Mouse (Mus musculus): ENCODE measurements around the gene Wwox. TPM values are rescaled to one million over a fixed set of nuclear protein-coding genes. Genes with fewer than 3 reads are reported as not detected.

Gene Wwox
- polyA plus RNA-seq, 1 experiment from 2014 or later = 6.6 TPM

DNA sequence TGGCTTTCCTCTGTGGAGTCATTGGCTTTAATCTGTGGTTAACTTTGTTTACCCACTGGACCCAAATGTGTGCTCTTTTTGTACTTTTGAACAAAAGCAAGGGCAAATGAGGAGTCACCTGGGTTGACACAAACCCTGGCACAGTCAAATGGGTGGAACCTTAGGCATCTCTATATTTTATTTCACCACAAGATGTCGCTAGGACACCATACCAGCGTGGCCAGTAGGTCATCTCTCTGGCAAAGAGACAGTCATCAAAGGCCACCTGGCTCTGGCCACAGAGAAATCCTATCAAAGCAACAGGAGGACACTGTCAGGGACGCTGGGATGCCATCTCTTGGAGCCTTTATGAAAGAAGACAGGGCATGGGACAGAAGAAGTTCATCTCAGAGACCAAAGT lies 101.7 kb downstream of the Wwox start:
- Histone ChIP-seq H3K36me3 (ENCODE audit: inconsistent target) (no peaks in the 10 kb centered on the region), H3K27ac (no peak overlapping the region), H3K4me3 (ENCODE audit: inconsistent target) (no peak overlapping the region), H3K79me2 (ENCODE audit: inconsistent target) (no peaks in the 10 kb centered on the region)
- 12% methylated on average over 3 of the region's 3 CpGs for WGBS (ENCODE audit: missing documents)

GRCm38 (mm10) chr8:114548360-114548759 lies 108.9 kb downstream of the Wwox start:
- no peak overlapping the region for H3K27ac ChIP-seq
- whole genome bisulfite sequencing (ENCODE audit: missing documents) = 76% methylated on average over 8 of the region's 8 CpGs
- H3K79me2 ChIP-seq (ENCODE audit: inconsistent target) = no peaks in the 10 kb centered on the region
- no peaks in the 10 kb centered on the region for H3K36me3 ChIP-seq (ENCODE audit: inconsistent target)
- H3K4me3 ChIP-seq (ENCODE audit: inconsistent target) = no peak overlapping the region

GRCm38 (mm10) chr8:114548837-114549236 lies 109.4 kb downstream of the Wwox start:
- H3K79me2 ChIP-seq (ENCODE audit: inconsistent target) = no peaks in the 10 kb centered on the region
- no peaks in the 10 kb centered on the region for H3K36me3 ChIP-seq (ENCODE audit: inconsistent target)
- no peak overlapping the region for H3K27ac ChIP-seq
- no peak overlapping the region for H3K4me3 ChIP-seq (ENCODE audit: inconsistent target)
- 93% methylated on average over 6 of the region's 6 CpGs for WGBS (ENCODE audit: missing documents)

GRCm38 (mm10) chr8:114550029-114550428 lies 110.6 kb downstream of the Wwox start:
- Histone ChIP-seq H3K27ac (no peak overlapping the region), H3K4me3 (ENCODE audit: inconsistent target) (no peak overlapping the region), H3K79me2 (ENCODE audit: inconsistent target) (no peaks in the 10 kb centered on the region), H3K36me3 (ENCODE audit: inconsistent target) (no peaks in the 10 kb centered on the region)
- 81% methylated on average over 7 of the region's 7 CpGs for WGBS (ENCODE audit: missing documents)

GRCm38 (mm10) chr8:114552606-114553005 lies 113.2 kb downstream of the Wwox start:
- 93% methylated on average over 3 of the region's 3 CpGs for WGBS (ENCODE audit: missing documents)

GRCm38 (mm10) chr8:114554966-114555365 lies 115.5 kb downstream of the Wwox start:
- WGBS (ENCODE audit: missing documents) = 94% methylated on average over 15 of the region's 15 CpGs
- H3K4me3 ChIP-seq (ENCODE audit: inconsistent target) = no peak overlapping the region
- no peaks in the 10 kb centered on the region for H3K79me2 ChIP-seq (ENCODE audit: inconsistent target)
- no peak overlapping the region for H3K27ac ChIP-seq
- no peaks in the 10 kb centered on the region for H3K36me3 ChIP-seq (ENCODE audit: inconsistent target)

More at GRCm38 (mm10) chr8:114552606-114553005, 113.2 kb downstream of the Wwox start:
- Histone ChIP-seq H3K79me2 (ENCODE audit: inconsistent target) (no peaks in the 10 kb centered on the region), H3K27ac (no peak overlapping the region), H3K4me3 (ENCODE audit: inconsistent target) (no peak overlapping the region), H3K36me3 (ENCODE audit: inconsistent target) (no peaks in the 10 kb centered on the region)

DNA sequence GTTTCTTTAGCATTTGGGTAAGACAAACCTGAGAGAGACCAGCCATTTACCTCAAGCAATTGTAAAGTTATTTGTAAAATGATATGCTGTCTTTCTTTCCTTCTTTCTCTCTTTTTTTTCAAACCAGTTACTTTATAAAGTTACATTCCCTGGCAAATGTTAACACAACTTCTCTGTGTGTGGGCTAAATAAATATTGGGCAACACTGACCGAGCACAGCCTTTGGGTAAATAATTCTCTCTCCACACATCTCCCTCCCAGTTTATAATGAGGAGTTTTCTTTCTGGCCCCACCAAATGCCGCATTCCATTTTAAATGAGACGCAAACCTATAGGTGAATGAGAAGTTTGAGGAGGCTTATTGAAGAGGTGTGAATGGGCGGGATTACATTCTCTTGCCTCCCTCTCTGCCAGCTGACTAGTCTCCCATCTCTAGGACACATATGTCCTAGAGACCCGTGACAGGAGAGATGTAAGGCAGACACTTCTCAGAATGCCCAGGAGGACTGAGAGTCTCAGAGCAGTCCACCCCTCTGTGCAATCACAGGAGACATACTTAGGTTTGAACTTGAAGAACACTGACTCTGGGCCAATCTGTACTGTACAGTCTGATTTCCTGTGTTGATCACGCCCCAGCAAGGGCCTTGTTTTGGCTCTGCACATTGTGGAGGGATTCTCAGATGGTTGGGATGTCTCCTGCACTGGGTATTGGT lies 116.2 kb downstream of the Wwox start:
- Histone ChIP-seq H3K27ac (no peak overlapping the region), H3K79me2 (ENCODE audit: inconsistent target) (no peaks in the 10 kb centered on the region), H3K4me3 (ENCODE audit: inconsistent target) (no peak overlapping the region), H3K36me3 (ENCODE audit: inconsistent target) (no peaks in the 10 kb centered on the region)
- 95% methylated on average over 4 of the region's 6 CpGs for WGBS (ENCODE audit: missing documents)

DNA sequence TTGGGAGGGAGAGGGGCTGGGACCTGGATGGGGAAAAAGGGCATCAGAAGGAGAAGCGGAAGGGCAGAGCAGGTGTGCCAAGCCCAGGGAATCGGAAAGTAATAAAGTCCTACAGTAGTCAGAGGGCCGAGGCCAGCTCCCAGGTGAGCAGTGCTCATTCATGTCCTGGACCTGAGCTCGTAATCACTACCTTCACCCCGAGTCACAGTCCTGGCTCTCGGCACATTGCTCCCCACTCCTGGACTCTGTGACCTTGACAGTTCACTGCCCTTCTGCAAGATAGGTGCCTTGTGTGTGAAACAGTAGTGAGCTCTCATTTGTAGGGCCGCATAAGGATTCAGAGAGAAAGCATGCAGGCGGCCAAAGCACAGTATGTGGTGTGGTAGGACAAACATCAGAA lies 121.7 kb downstream of the Wwox start:
- 89% methylated on average over 8 of the region's 8 CpGs for WGBS (ENCODE audit: missing documents)
- Histone ChIP-seq H3K27ac (no peak overlapping the region), H3K36me3 (ENCODE audit: inconsistent target) (no peaks in the 10 kb centered on the region), H3K79me2 (ENCODE audit: inconsistent target) (no peaks in the 10 kb centered on the region), H3K4me3 (ENCODE audit: inconsistent target) (no peak overlapping the region)

- no peak overlapping the region for H3K4me3 ChIP-seq (ENCODE audit: inconsistent target)
- WGBS (ENCODE audit: missing documents) = 97% methylated on average over 12 of the region's 13 CpGs
- no peaks in the 10 kb centered on the region for H3K79me2 ChIP-seq (ENCODE audit: inconsistent target)
- no peak overlapping the region for H3K27ac ChIP-seq
- no peaks in the 10 kb centered on the region for H3K36me3 ChIP-seq (ENCODE audit: inconsistent target)
Observed at GRCm38 (mm10) chr8:114562486-114562885, 123.0 kb downstream of the Wwox start.

DNA sequence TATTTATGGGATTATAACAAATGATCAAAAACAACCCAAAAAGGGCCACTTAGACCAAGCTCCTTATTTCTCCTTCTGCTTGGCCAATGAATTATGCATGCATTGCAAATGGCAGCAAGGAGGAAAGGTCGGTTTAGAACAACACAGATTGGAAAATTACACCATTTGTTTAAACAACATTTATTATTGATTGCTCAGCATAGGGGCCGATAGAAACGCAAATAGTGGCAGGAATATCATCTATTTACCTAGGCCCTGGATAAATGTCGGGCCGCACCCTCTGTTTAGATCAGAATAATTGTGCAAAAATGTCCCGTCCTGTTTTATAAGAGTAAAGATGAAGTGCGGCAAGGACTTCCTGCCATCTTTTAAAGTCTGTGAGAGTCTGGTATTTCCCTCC lies 123.9 kb downstream of the Wwox start:
- Histone ChIP-seq H3K79me2 (ENCODE audit: inconsistent target) (no peaks in the 10 kb centered on the region), H3K4me3 (ENCODE audit: inconsistent target) (no peak overlapping the region), H3K27ac (no peak overlapping the region), H3K36me3 (ENCODE audit: inconsistent target) (no peaks in the 10 kb centered on the region)
- WGBS (ENCODE audit: missing documents) = 93% methylated on average over 7 of the region's 7 CpGs

DNA sequence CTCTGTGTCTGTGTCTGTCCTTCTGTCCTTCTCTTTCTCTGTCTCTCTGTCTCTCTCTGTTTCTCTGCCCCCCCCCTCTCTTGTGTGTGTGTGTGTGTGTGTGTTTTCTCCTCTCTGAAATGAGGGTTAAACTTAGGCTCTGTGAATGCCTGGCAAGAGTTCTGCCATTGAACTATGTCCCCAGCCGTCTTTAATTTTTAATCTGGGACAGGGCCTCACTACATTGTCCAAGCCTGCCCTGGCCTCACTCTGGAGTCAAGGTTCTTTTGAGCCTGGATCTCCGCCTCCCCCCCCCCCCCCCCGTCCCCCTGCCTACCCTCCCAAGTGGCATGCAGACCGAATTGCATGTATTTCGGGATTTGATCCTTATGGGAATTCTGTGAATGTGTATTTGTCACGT lies 124.6 kb downstream of the Wwox start:
- 97% methylated on average over 3 of the region's 6 CpGs for WGBS (ENCODE audit: missing documents)
- no peak overlapping the region for H3K4me3 ChIP-seq (ENCODE audit: inconsistent target)
- no peaks in the 10 kb centered on the region for H3K36me3 ChIP-seq (ENCODE audit: inconsistent target)
- H3K27ac ChIP-seq = no peak overlapping the region
- no peaks in the 10 kb centered on the region for H3K79me2 ChIP-seq (ENCODE audit: inconsistent target)

- WGBS (ENCODE audit: missing documents) = 82% methylated on average over 16 of the region's 16 CpGs
- no peaks in the 10 kb centered on the region for H3K36me3 ChIP-seq (ENCODE audit: inconsistent target)
- no peak overlapping the region for H3K27ac ChIP-seq
- H3K79me2 ChIP-seq (ENCODE audit: inconsistent target) = no peaks in the 10 kb centered on the region
- no peak overlapping the region for H3K4me3 ChIP-seq (ENCODE audit: inconsistent target)
Observed at GRCm38 (mm10) chr8:114568531-114569166, 129.2 kb downstream of the Wwox start.

DNA sequence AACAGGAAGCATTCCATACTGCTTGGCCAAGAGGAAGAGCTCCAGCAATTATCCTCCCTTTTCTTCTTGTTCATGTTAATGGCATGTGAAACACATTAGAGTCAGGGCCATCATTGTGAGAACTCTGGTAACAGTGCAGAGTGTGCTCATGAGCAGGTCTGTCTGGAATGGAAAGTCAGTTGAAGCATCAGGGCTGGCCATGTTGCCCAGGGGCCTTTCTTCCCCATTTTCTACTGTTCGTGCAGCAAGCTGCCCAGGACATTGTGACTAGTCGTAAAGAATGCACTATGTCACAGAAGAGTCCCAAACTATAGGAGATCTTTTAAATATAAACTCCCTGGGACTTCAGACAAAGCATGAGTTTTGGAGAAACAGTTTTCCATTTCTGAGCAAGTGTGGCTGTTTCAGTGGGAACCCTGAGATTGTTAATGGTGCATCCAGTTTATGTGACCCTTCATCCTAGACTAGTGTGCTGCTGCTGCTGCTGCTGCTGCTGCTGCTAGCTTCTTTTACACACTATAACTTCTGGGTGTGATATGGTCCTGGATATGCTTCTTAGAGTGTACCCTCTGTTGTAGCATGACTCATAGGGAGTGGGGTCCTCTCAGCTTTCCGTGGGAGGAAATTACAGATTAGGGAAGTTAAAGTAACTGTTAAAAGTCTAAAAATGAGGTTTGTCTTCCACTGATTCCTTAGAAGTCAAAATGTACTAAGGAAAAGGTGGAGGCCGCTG lies 133.7 kb downstream of the Wwox start:
- Histone ChIP-seq H3K79me2 (ENCODE audit: inconsistent target) (no peaks in the 10 kb centered on the region), H3K4me3 (ENCODE audit: inconsistent target) (no peak overlapping the region), H3K27ac (no peak overlapping the region), H3K36me3 (ENCODE audit: inconsistent target) (no peaks in the 10 kb centered on the region)
- 46% methylated on average over 4 of the region's 4 CpGs for WGBS (ENCODE audit: missing documents)

DNA sequence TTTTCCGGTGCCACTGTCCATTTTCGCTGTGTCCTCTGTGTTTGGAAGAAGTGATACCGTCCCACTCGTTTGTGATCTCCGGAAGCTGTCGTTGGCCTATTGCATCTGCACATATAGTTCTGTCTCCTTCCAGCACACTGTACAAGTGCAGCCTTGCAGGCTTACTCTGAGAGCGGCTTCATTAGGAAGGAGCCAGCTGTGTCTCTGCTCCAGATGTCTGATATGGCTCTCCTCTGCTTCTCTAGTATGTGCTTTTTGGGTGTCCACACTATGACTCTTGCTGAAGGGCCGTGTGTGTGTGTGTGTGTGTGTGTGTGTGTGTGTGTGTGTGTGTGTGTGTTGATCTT lies 134.3 kb downstream of the Wwox start:
- no peak overlapping the region for H3K4me3 ChIP-seq (ENCODE audit: inconsistent target)
- no peaks in the 10 kb centered on the region for H3K36me3 ChIP-seq (ENCODE audit: inconsistent target)
- H3K27ac ChIP-seq = no peak overlapping the region
- no peaks in the 10 kb centered on the region for H3K79me2 ChIP-seq (ENCODE audit: inconsistent target)
- 77% methylated on average over 8 of the region's 8 CpGs for WGBS (ENCODE audit: missing documents)

- H3K79me2 ChIP-seq (ENCODE audit: inconsistent target) = no peaks in the 10 kb centered on the region
- WGBS (ENCODE audit: missing documents) = 94% methylated on average over 10 of the region's 10 CpGs
- no peak overlapping the region for H3K4me3 ChIP-seq (ENCODE audit: inconsistent target)
- no peak overlapping the region for H3K27ac ChIP-seq
- no peaks in the 10 kb centered on the region for H3K36me3 ChIP-seq (ENCODE audit: inconsistent target)
Observed at GRCm38 (mm10) chr8:114579292-114579691, 139.8 kb downstream of the Wwox start.
